Comparison of ENCODE assay signal across 20 mouse cellular contexts in the genomic region with DNA sequence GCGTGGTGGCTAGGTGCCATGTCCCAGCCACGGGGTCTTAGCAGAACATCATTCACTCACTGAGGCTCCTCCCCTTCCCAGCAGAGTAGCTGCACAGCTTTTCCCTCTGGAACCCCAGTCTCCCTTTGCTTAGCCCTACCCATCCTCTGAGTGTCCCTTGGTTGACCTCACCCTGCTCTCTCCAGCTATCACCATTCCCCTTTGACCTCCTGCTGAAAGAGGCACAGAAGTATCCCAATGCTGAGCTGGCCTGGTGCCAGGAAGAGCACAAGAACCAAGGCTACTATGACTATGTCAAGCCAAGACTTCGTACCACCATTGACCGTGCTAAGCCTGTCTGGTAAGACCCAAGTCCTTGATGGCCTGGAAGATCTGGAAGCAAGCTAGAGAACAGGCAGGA. TPM values are rescaled to one million over a fixed set of nuclear protein-coding genes. Genes with fewer than 3 reads are reported as not detected.
A peak's percentile ranks its signal among the peaks of the same experiment; 100 is the strongest.
DNase-seq lines count a peak whose midpoint lies in the region; ATAC-seq and TF ChIP-seq lines count a peak whose summit lies in the region.
"Had no signal": no experiment of that assay in that cellular context is flagged by ENCODE, and none has a peak within 500 bp of the region (broad histone marks: within the 10 kb centered on the region; RNA-seq: fewer than 3 reads in every experiment).

No protein-coding gene starts in this region.

- H3K36me3 ChIP-seq in embryonic facial prominence, embryonic 12.5 days: peaks cover 63% of the 10 kb centered on the region
- peaks cover 76% of the 10 kb centered on the region for H3K36me3 ChIP-seq in embryonic facial prominence, embryonic 10.5 days (replicated peaks)
- H3K36me3 ChIP-seq in liver, embryonic 15.5 days (replicated peaks): peaks cover 77% of the 10 kb centered on the region
- H3K36me3 ChIP-seq in liver, postnatal 0 days (replicated peaks; ENCODE audit: insufficient read depth, low read length): peaks cover 59% of the 10 kb centered on the region
- peaks cover 76% of the 10 kb centered on the region for H3K36me3 ChIP-seq in hindbrain, embryonic 14.5 days (replicated peaks; ENCODE audit: control insufficient read depth, insufficient read depth)
- H3K36me3 ChIP-seq in forebrain, embryonic 10.5 days (replicated peaks): peaks cover 76% of the 10 kb centered on the region

- TF ChIP-seq EP300 in liver, postnatal 0 days (IDR thresholded peaks at IDR 0.05; ENCODE audit: low read depth): no peak

- no peak overlapping the region for H3K4me2 ChIP-seq in embryonic facial prominence, embryonic 12.5 days (replicated peaks)
- no peak overlapping the region for H3K4me2 ChIP-seq in liver, embryonic 15.5 days
- no peak overlapping the region for H3K4me2 ChIP-seq in liver, postnatal 0 days (ENCODE audit: low read depth, low read length)
- H3K4me2 ChIP-seq in hindbrain, embryonic 14.5 days (replicated peaks): no peak overlapping the region
- H3K4me2 ChIP-seq: embryonic facial prominence, embryonic 15.5 days; forebrain, embryonic 15.5 days; heart, embryonic 15.5 days; hindbrain, embryonic 13.5 days had no signal

- WGBS in embryonic facial prominence, embryonic 12.5 days: 96% methylated on average over 4 of the region's 4 CpGs
- WGBS in embryonic facial prominence, embryonic 10.5 days: 94% methylated on average over 4 of the region's 4 CpGs
- 86% methylated on average over 4 of the region's 4 CpGs for WGBS in liver, embryonic 15.5 days (ENCODE audit: insufficient replicate concordance)
- WGBS in liver, postnatal 0 days (ENCODE audit: insufficient replicate concordance): 90% methylated on average over 4 of the region's 4 CpGs
- WGBS in hindbrain, embryonic 14.5 days: 98% methylated on average over 4 of the region's 4 CpGs
- WGBS in forebrain, embryonic 10.5 days: 92% methylated on average over 4 of the region's 4 CpGs

- H3K9ac ChIP-seq in embryonic facial prominence, embryonic 12.5 days: no peak overlapping the region
- H3K9ac ChIP-seq in liver, embryonic 15.5 days: no peak overlapping the region
- no peak overlapping the region for H3K9ac ChIP-seq in liver, postnatal 0 days (replicated peaks)
- H3K9ac ChIP-seq in hindbrain, embryonic 14.5 days: no peak overlapping the region
- H3K9ac ChIP-seq: embryonic facial prominence, embryonic 15.5 days; forebrain, embryonic 15.5 days; heart, embryonic 15.5 days; hindbrain, embryonic 13.5 days had no signal

- no peak overlapping the region for H3K4me3 ChIP-seq in embryonic facial prominence, embryonic 12.5 days
- H3K4me3 ChIP-seq in embryonic facial prominence, embryonic 10.5 days: no peak overlapping the region
- H3K4me3 ChIP-seq in liver, embryonic 15.5 days (replicated peaks): no peak overlapping the region
- H3K4me3 ChIP-seq in liver, postnatal 0 days (ENCODE audit: low read depth, low read length): no peak overlapping the region
- H3K4me3 ChIP-seq in hindbrain, embryonic 14.5 days (replicated peaks; ENCODE audit: low read length): no peak overlapping the region
- H3K4me3 ChIP-seq in forebrain, embryonic 10.5 days: no peak overlapping the region
- H3K4me3 ChIP-seq: embryonic facial prominence, embryonic 15.5 days; erythroblast, embryonic 14.5 days; forebrain, embryonic 15.5 days; heart, embryonic 10.5 days; heart, embryonic 15.5 days; hindbrain, embryonic 13.5 days had no signal

- no peaks in the 10 kb centered on the region for H3K4me1 ChIP-seq in embryonic facial prominence, embryonic 12.5 days
- H3K4me1 ChIP-seq in embryonic facial prominence, embryonic 10.5 days: no peaks in the 10 kb centered on the region
- no peaks in the 10 kb centered on the region for H3K4me1 ChIP-seq in liver, embryonic 15.5 days (replicated peaks)
- no peaks in the 10 kb centered on the region for H3K4me1 ChIP-seq in liver, postnatal 0 days (ENCODE audit: insufficient read depth)
- H3K4me1 ChIP-seq in hindbrain, embryonic 14.5 days (replicated peaks; ENCODE audit: control insufficient read depth, insufficient read depth, low read length): no peaks in the 10 kb centered on the region
- H3K4me1 ChIP-seq in forebrain, embryonic 10.5 days: no peaks in the 10 kb centered on the region
- H3K4me1 ChIP-seq: embryonic facial prominence, embryonic 15.5 days; forebrain, embryonic 15.5 days; heart, embryonic 10.5 days; heart, embryonic 15.5 days; hindbrain, embryonic 13.5 days had no signal

- no peak for TF ChIP-seq CTCF in liver, postnatal 0 days (IDR thresholded peaks at IDR 0.05; ENCODE audit: low read depth)

- H3K9me3 ChIP-seq in embryonic facial prominence, embryonic 12.5 days: no peaks in the 10 kb centered on the region
- no peaks in the 10 kb centered on the region for H3K9me3 ChIP-seq in embryonic facial prominence, embryonic 10.5 days
- no peaks in the 10 kb centered on the region for H3K9me3 ChIP-seq in liver, embryonic 15.5 days (replicated peaks)
- H3K9me3 ChIP-seq in liver, postnatal 0 days (ENCODE audit: low read length): no peaks in the 10 kb centered on the region
- no peaks in the 10 kb centered on the region for H3K9me3 ChIP-seq in hindbrain, embryonic 14.5 days (ENCODE audit: control insufficient read depth, low read length)
- no peaks in the 10 kb centered on the region for H3K9me3 ChIP-seq in forebrain, embryonic 10.5 days
- H3K9me3 ChIP-seq: embryonic facial prominence, embryonic 15.5 days; forebrain, embryonic 15.5 days; heart, embryonic 10.5 days; heart, embryonic 15.5 days; hindbrain, embryonic 13.5 days had no signal

- no peaks in the 10 kb centered on the region for H3K27me3 ChIP-seq in embryonic facial prominence, embryonic 12.5 days
- H3K27me3 ChIP-seq in embryonic facial prominence, embryonic 10.5 days (replicated peaks; ENCODE audit: low read depth, poor library complexity, severe bottlenecking): no peaks in the 10 kb centered on the region
- H3K27me3 ChIP-seq in liver, embryonic 15.5 days: no peaks in the 10 kb centered on the region
- H3K27me3 ChIP-seq in liver, postnatal 0 days (ENCODE audit: insufficient read depth, low read length): no peaks in the 10 kb centered on the region
- H3K27me3 ChIP-seq in hindbrain, embryonic 14.5 days (ENCODE audit: control insufficient read depth, insufficient read depth, low read length): no peaks in the 10 kb centered on the region
- H3K27me3 ChIP-seq in forebrain, embryonic 10.5 days (ENCODE audit: poor library complexity, severe bottlenecking): no peaks in the 10 kb centered on the region
- H3K27me3 ChIP-seq: embryonic facial prominence, embryonic 15.5 days; forebrain, embryonic 15.5 days; heart, embryonic 15.5 days; hindbrain, embryonic 13.5 days had no signal

- no peak for DNase-seq in embryonic facial prominence, embryonic 10.5 days (ENCODE audit: low spot score)
- no peak for DNase-seq in liver, postnatal 0 days
- DNase-seq in R1 (ENCODE audit: low read depth, low spot score): peak; percentile 29
- peak; percentile 20 for DNase-seq in adipocyte (ENCODE audit: low spot score)
- DNase-seq in hindbrain, embryonic 14.5 days (ENCODE audit: low spot score): no peak
- DNase-seq in forebrain, embryonic 10.5 days (ENCODE audit: extremely low spot score, low spot score): no peak
- DNase-seq: cerebellum, adult 18-20 months; cerebellum, adult 9-11 months; cerebellum, postnatal 36 days; gastrocnemius, postnatal 36 days; heart, adult 18-20 months; heart, postnatal 14 days had no signal

- no peak overlapping the region for H3K27ac ChIP-seq in embryonic facial prominence, embryonic 12.5 days
- no peak overlapping the region for H3K27ac ChIP-seq in embryonic facial prominence, embryonic 10.5 days (replicated peaks)
- H3K27ac ChIP-seq in liver, embryonic 15.5 days (replicated peaks): no peak overlapping the region
- no peak overlapping the region for H3K27ac ChIP-seq in liver, postnatal 0 days (ENCODE audit: low read depth)
- no peak overlapping the region for H3K27ac ChIP-seq in hindbrain, embryonic 14.5 days
- no peak overlapping the region for H3K27ac ChIP-seq in forebrain, embryonic 10.5 days
- H3K27ac ChIP-seq: embryonic facial prominence, embryonic 15.5 days; forebrain, embryonic 15.5 days; heart, embryonic 10.5 days; heart, embryonic 15.5 days; hindbrain, embryonic 13.5 days had no signal

- 0 out of 2 replicates have a peak, but pooled peaks have one; percentile 36 for ATAC-seq in embryonic facial prominence, embryonic 12.5 days (ENCODE audit: insufficient number of reproducible peaks, insufficient read depth, low FRiP score, low TSS enrichment)
- ATAC-seq in liver, embryonic 15.5 days (ENCODE audit: insufficient read depth): peak; percentile 7; the same call in 1 of the 2 replicates
- no peak for ATAC-seq in liver, postnatal 0 days
- ATAC-seq in hindbrain, embryonic 14.5 days (ENCODE audit: low FRiP score): no peak
- ATAC-seq: forebrain, embryonic 15.5 days had no signal

RNA-seq across cellular contexts. Expression of a gene that starts 33.8 kb away (rescaled TPM):
- 11.9 and 12.5 TPM in 2 replicates for polyA plus RNA-seq in embryonic facial prominence, embryonic 12.5 days (2016; fragmentation: Nextera tagmentation; extraction: Ambion mirVana)
- polyA plus RNA-seq in embryonic facial prominence, embryonic 10.5 days (2016; fragmentation: Nextera tagmentation; extraction: Ambion mirVana): 13.1 and 13.6 TPM in 2 replicates
- polyA plus RNA-seq in liver, embryonic 15.5 days (2015; fragmentation: Nextera tagmentation; extraction: Ambion mirVana): 3.5 and 4.3 TPM in 2 replicates
- polyA plus RNA-seq in liver, postnatal 0 days (2015; fragmentation: Nextera tagmentation; extraction: Ambion mirVana): 3.4 and 3.7 TPM in 2 replicates
- polyA plus RNA-seq in hindbrain, embryonic 14.5 days (2014; fragmentation: Nextera tagmentation; extraction: Ambion mirVana): 31.7 and 33.5 TPM in 2 replicates
- polyA plus RNA-seq in forebrain, embryonic 10.5 days (2016; fragmentation: Nextera tagmentation; extraction: Ambion mirVana): 13.6 and 15.9 TPM in 2 replicates

Comparison
In these comparisons a context has a peak if more than half of its experiments do, and no peak if none do; other contexts are left out.
1. ATAC-seq: peak in embryonic facial prominence, embryonic 12.5 days (single experiment) and liver, embryonic 15.5 days (single experiment); none in liver, postnatal 0 days (single experiment) and hindbrain, embryonic 14.5 days (single experiment).
2. DNase-seq: peak in R1 (single experiment) and adipocyte (single experiment); none in embryonic facial prominence, embryonic 10.5 days (single experiment), liver, postnatal 0 days (single experiment), hindbrain, embryonic 14.5 days (single experiment) and forebrain, embryonic 10.5 days (single experiment).